Mouse (Mus musculus) naive thymus-derived CD4-positive, alpha-beta T cell, adult 2 months (primary cell): ENCODE data around the gene Acsl1.
"Not testable (repeated sequence)": the region's sequence is repeated elsewhere in the genome, so short reads cannot be mapped to it uniquely, and the experiment has no call there.

ENCODE experiments used
- DNase-seq: peaks from one replicate; pipeline ENCODE4 v3.0.0-alpha.2; 2011; ENCODE audit warnings: low read depth

Acsl1 gene

DNA sequence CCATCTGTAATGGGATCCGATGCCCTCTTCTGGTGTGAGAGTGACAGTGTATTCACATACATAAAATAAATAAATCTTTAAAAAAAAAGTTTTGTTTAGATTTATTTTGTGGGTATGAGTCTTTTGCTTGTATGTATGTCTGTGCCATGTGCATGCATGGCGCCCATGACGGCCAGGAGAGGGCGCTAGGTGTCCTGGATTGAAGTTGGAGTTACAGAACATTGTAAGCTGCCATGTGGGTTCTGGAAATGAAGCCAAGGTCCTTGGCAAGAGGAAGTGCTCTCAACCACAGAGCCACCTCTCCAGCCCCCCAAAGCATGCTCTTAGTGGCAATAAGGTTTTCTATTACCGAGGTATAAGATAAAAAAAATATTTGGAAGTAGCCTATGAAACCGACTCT, 88.6 kb downstream of the Acsl1 start:
- DNase-seq = peak; percentile 22

- no peak for DNase-seq
Measured at GRCm38 (mm10) chr8:46562333-46562732, 91.5 kb downstream of the Acsl1 start.

DNA sequence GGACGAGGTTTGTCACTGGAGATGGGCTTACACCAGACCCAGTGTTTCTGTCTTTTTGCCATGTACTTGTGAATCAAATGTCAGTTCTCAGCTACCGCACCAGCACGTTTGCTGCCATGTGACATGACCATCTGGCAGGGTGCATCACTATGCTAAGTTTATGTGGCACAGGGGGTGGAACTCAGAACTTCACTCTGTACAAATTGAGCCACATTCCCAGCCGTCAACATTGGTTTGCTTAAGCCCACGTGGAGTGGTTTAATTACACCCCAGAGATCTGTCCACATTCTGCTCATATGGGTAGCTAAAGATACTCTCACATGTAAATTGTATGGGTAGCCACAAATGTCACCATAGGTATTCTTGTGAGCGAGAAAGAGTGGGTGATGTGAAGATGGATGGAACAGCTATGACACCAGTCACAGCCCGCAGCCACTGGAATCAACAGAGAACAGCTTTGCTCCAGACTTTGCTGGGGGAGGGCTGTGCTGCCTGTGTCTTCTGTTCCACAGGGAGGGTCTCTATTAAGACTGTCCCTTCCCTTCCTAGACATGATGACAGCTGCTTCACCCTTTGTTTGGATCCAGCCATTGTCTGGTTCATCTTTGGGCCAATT, 96.2 kb downstream of the Acsl1 start:
- no peak for DNase-seq

DNA sequence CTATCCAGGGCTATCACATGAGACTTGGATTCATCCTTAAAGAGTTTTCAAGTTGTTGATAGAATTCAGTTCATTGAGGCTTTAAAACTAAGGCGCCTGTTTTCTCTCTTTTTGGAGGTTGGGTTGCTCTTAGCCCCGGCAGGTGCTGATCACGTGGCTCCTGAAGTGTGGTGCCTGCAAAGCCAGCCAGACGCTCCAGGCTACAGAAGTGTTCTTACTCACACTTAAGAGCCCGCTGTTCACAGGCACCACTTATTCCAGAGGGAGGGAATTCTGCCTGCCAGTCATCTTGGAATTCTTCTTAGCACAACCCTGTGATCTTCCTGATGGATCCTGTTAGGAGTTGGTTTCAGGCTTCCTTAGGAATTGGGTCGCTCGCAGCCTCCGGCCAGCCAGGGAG, 97.1 kb downstream of the Acsl1 start:
- DNase-seq = no peak

- no peak for DNase-seq
Measured at GRCm38 (mm10) chr8:46568942-46569341, 98.1 kb downstream of the Acsl1 start.

DNA sequence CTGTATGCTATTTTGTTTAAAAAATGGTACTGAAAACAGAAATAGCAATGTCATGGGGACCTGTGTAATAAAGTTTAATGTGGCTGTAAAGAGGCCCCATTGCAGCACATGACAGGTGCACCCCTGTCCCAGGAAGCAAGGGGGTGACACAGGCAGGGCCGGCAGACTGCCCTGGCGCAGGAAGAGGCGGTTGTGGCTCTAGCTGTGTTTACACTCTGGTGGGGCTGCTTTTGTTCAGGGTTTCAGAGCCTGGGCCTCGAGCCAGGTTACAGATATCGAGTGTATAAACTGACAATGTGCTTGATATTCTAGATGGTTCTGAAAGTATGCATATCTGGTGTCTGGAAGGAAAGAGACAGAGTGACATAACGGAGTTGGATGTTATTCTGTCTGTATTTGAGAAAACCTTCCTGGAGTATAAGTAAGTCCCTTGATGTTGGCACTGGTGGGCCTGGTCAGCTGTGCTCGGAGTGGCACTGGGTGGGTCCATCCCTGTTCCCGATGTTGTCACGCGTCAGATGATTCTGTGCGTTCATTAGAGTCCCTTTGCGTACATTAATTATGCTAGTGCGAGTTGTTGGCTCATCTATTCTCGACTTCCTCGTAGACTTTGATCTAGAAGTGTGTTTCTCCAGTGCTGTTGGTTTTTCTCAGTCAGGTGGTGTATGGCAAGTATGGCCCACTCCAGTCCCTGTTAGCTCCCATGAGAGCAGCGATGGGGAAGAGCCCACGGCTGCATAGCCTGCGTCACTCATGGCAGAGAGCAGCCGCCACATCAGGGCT, 99.0 kb downstream of the Acsl1 start:
- no peak for DNase-seq

DNA sequence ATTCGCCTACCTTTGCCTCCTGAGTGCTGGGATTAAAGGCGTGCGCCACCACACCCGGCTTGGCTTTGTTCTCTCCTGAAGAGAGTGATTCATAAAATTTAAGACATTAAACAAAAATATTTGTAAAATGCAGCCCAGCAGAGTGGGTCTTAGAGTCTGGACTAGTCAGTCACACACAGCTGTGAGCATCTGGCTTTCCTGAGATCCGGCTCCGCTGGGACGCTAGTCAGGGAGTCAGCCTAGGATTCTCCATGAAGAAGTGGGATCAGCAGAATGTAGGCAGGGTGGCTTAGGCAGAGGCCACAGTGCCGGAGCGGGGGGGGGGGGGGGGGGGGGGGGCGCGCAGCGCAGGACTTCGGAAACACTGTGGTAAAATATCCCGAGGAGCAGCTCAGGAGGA, 99.8 kb downstream of the Acsl1 start:
- no peak for DNase-seq

- no peak for DNase-seq
Measured at GRCm38 (mm10) chr8:46573446-46573845, 102.6 kb downstream of the Acsl1 start.

DNA sequence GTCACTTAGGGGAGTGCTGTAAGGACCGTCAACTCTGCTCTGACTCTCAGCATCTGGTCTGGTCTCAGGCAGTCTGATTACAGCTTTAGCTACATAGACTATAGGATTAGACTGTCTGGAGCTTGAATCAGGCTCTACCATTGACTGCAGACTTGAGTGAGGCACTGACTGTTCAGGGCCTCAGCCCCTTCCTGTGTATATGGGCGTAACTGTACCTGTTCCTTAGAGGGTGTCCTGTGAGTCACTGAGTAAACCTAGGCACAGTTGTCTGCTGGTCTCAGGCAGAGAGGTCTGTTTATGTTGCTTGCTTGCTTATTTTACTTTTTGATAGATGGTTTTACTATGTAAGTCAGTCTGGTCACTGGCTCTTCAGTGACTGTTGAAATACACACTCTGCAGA, 103.1 kb downstream of the Acsl1 start:
- DNase-seq = no peak

DNA sequence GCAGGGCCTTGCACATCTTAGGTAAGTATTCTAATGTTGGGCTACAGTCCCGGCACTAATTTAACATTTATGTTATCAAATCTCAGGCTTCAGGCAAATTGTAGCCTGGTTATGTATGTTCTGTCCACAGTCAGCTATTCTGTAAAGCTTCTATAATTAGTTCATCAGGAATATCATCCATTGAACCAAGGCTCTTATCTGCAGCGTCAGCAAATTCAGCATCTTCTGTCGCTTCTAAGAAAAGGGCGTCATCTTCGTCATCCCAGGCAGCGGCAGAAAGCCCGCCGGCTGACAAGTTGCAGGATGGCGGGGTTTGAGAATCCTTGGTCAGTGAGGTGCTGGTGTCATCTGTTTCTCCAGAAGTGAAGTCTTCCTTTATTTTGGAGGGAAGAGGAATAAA, 108.0 kb downstream of the Acsl1 start:
- no peak for DNase-seq

GRCm38 (mm10) chr8:46584328-46584727, 113.5 kb downstream of the Acsl1 start:
- not testable (repeated sequence) for DNase-seq

DNA sequence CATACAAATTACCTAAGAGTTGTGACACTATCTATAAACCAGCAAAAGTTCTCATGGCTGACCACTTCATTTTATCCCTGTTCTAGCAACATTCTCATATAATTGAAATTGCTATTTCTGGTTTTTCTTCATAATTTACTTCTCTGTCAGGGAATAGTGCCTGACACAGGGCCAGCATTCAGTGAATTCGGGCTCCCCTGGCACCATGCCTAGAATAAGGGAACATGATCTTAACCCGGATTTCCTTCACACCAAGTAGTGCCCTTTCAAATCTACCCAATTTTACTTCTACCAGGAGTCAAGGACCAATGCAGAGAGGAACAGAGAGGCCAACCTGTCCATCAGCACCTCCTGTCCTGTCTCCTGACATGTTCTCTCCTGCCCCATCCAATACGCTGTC, 114.7 kb downstream of the Acsl1 start:
- DNase-seq = no peak
